Mouse (Mus musculus): ENCODE measurements around the gene Ube2e1. TPM values are rescaled to one million over a fixed set of nuclear protein-coding genes. Genes with fewer than 3 reads are reported as not detected.

Ube2e1 gene
- total RNA-seq, 2 experiments from 2014 or later = 105 TPM

Other genes starting within 250 kb of the Ube2e1 start
- gene Nr1d2, start 92.7 kb downstream of the Ube2e1 start, total RNA-seq (2021) = 10 to 100 TPM; 81.7 to 94.1 TPM
- 10 to 100 TPM; 27.7 to 31.9 TPM for gene Nkiras1, start 60.7 kb downstream of the Ube2e1 start, total RNA-seq (2021)
- 100 to 1,000 TPM; 451 to 512 TPM for gene Rpl15, start 60.5 kb downstream of the Ube2e1 start, total RNA-seq (2021)